Mouse (Mus musculus): ENCODE data around the gene Preb. TPM values are rescaled to one million over a fixed set of nuclear protein-coding genes. Genes with fewer than 3 reads are reported as not detected.

Gene Preb
- polyA plus RNA-seq, 1 experiment from 2014 or later = 71.3 TPM

DNA sequence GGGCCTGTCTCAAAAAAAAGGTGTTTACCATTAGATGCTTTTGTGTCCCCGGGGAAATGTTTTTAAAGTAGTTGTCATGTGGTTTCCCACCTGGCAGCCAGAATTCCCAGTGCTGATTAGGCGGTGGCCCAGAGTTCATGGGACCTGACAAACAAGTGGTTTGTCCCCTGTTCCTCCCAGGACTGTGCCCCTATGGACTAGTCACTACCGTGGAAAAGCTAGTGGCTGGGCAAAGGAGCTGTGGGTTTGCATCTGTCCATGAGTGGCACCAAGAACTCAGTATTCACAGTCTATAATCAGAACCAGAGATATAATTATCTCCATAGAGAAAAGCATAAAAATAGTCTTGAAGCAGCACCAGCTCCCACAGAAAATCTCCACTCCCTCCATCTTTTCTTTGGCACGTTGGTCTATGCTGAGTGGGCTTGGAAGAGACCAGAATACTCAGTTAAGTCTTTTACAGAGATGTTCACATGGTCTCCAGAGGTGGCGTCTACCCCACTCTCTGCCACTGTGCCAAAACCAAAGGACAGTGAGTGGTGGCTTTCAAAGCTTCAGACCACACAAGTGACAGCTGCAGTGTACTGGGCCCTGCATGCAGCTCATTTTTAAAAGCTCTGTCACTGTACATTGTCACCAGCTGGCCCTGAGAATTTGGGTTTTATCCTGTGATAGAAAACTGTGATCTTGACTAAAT is 33.0 kb upstream of the Preb start:
- Histone ChIP-seq H3K27me3 (ENCODE audit: control insufficient read depth, insufficient read depth, low read length) (no peaks in the 10 kb centered on the region), H3K4me1 (replicated peaks; ENCODE audit: control insufficient read depth, insufficient read depth, low read length) (no peaks in the 10 kb centered on the region), H3K4me2 (replicated peaks) (no peak overlapping the region), H3K27ac (no peak overlapping the region), H3K4me3 (replicated peaks; ENCODE audit: low read length) (no peak overlapping the region), H3K9me3 (ENCODE audit: control insufficient read depth, low read length) (no peaks in the 10 kb centered on the region), H3K36me3 (replicated peaks; ENCODE audit: control insufficient read depth, insufficient read depth) (no peaks in the 10 kb centered on the region), H3K9ac (no peak overlapping the region)
- DNase-seq (ENCODE audit: low spot score) = no peak
- no peak for ATAC-seq (ENCODE audit: low FRiP score)
- WGBS = 71% methylated on average over 5 of the region's 5 CpGs

DNA sequence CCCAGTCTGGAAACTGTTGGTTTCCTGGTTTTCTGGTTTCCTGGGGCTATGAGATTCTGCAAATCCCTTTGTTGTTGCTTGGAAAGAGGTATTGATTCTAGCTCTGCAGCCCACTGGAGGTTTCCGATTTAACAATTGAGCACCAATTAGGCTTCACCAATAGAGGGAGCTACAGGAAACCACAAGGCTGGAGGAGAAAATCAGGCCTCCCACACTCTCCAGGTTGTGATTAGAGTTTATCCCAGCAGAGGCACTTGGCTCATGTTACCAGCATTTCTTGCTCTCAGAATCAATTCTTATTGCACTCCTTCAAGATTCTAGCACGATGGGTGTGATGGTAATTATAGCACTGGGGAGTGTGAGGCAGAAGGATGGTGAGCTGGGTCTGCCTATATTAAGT is 22.2 kb upstream of the Preb start:
- no peak for ATAC-seq (ENCODE audit: low FRiP score)
- H3K36me3 ChIP-seq (replicated peaks; ENCODE audit: control insufficient read depth, insufficient read depth) = no peaks in the 10 kb centered on the region
- H3K9ac ChIP-seq = no peak overlapping the region

DNA sequence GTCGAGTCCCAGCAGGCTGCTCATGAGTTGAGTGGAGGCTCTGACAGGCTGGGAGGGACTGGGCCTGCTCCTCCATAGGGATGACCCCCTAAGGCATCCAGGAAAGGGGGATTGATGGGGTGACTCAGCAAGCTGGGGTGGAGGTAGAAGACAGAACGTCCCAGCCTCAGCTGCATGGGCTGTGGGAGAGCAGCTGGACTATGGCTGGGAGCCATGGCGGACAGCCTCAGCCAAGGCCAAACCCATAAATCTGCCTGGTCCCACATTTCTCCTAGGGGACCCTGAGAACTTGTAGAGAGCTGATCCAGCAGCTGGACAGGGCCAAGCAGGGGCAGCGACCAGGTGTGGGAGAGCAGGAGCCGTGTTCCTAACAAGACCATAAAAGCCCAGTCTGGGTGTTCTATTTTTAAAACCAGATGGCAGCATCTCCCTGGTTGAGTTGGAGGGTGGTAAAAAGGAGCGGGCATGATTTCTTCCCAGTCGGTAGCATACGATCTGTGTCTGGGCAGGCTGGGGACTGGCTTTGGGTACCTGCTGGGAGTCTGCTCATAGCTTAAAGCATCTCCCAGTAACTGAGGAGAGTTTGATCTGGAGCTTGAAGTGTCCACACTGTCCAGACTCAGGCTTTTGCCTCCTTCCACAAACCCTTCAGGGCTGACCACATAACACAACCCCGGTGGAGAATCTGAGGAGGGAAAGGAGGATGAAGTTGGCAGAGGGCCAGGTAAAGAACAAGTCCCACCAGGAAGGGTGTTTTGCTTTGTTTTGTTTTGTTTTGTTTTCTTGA is 14.9 kb upstream of the Preb start:
- no peak overlapping the region for H3K4me2 ChIP-seq (replicated peaks)
- 68% methylated on average over 9 of the region's 9 CpGs for WGBS
- no peaks in the 10 kb centered on the region for H3K27me3 ChIP-seq (ENCODE audit: control insufficient read depth, insufficient read depth, low read length)
- no peak overlapping the region for H3K9ac ChIP-seq
- no peak overlapping the region for H3K4me3 ChIP-seq (replicated peaks; ENCODE audit: low read length)
- H3K9me3 ChIP-seq (ENCODE audit: control insufficient read depth, low read length) = no peaks in the 10 kb centered on the region
- no peaks in the 10 kb centered on the region for H3K36me3 ChIP-seq (replicated peaks; ENCODE audit: control insufficient read depth, insufficient read depth)
- ATAC-seq (ENCODE audit: low FRiP score) (no peak), DNase-seq (ENCODE audit: low spot score) (no peak)
- H3K27ac ChIP-seq = no peak overlapping the region
- H3K4me1 ChIP-seq (replicated peaks; ENCODE audit: control insufficient read depth, insufficient read depth, low read length) = no peaks in the 10 kb centered on the region

More for the DNA sequence above, 22.2 kb upstream of the Preb start:
- peak; percentile 53 for DNase-seq (ENCODE audit: low spot score)
- Histone ChIP-seq H3K27ac (no peak overlapping the region), H3K9me3 (ENCODE audit: control insufficient read depth, low read length) (no peaks in the 10 kb centered on the region), H3K4me2 (replicated peaks) (no peak overlapping the region), H3K27me3 (ENCODE audit: control insufficient read depth, insufficient read depth, low read length) (no peaks in the 10 kb centered on the region), H3K4me3 (replicated peaks; ENCODE audit: low read length) (no peak overlapping the region), H3K4me1 (replicated peaks; ENCODE audit: control insufficient read depth, insufficient read depth, low read length) (no peaks in the 10 kb centered on the region)
- 24% methylated on average over 2 of the region's 2 CpGs for WGBS

DNA sequence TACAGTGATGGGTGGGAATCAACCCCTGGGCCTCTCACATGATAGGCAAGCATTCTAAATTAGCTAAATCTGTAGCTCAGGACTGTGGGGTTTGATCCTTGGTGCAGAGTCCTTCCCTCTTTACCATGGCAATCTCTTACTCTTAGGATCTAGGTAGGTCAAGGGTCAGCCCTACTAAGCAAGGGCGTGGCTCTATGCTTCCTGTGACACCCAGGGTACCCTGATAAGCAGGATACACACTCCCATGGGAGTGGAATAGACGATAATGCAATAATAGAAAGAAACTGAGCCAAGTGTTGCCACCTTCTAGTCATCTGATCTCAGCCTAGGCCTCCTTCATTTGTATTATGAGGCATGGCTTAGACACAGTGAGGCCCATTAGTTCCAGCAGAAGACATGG is 9.3 kb upstream of the Preb start:
- no peak overlapping the region for H3K4me3 ChIP-seq (replicated peaks; ENCODE audit: low read length)
- no peak for ATAC-seq (ENCODE audit: low FRiP score)
- no peaks in the 10 kb centered on the region for H3K9me3 ChIP-seq (ENCODE audit: control insufficient read depth, low read length)
- no peak overlapping the region for H3K27ac ChIP-seq
- no peak overlapping the region for H3K9ac ChIP-seq
- no peaks in the 10 kb centered on the region for H3K36me3 ChIP-seq (replicated peaks; ENCODE audit: control insufficient read depth, insufficient read depth)
- no peak for DNase-seq (ENCODE audit: low spot score)
- H3K27me3 ChIP-seq (ENCODE audit: control insufficient read depth, insufficient read depth, low read length) = no peaks in the 10 kb centered on the region
- WGBS = 72% methylated on average over 2 of the region's 2 CpGs
- H3K4me2 ChIP-seq (replicated peaks) = no peak overlapping the region
- H3K4me1 ChIP-seq (replicated peaks; ENCODE audit: control insufficient read depth, insufficient read depth, low read length) = no peaks in the 10 kb centered on the region

DNA sequence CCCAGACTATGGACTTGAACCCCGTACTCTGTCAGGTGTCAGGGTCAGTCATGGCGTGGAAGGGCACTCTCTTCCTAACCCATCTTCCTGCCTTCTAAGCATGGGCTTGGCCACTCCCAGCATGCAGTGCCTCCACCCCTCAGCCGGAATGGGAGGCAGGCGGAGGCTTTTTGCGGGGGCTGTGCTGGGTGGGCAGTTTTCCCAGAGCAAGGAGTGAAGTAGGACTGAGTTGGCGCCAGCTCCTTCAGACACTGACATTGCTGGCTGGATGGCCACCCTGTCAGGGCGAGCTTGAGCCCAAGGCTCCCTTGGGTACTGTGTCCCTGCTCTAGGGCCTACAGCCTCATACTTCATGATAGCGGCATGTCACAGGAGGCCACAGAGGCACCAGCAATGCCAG is 8.3 kb upstream of the Preb start, which contains the start of gene Tcf23:
Gene Tcf23, plus strand, starts transcription at position 247 of the 400 bp plus-strand sequence.
- Histone ChIP-seq H3K27ac (no peak within 1 kb of the TSS), H3K9ac (no peak within 1 kb of the TSS), H3K27me3 (ENCODE audit: control insufficient read depth, insufficient read depth, low read length) (no peaks in the 10 kb centered on the region), H3K4me2 (replicated peaks) (no peak within 1 kb of the TSS), H3K4me1 (replicated peaks; ENCODE audit: control insufficient read depth, insufficient read depth, low read length) (no peaks in the 10 kb centered on the region), H3K4me3 (replicated peaks; ENCODE audit: low read length) (no peak within 1 kb of the TSS), H3K36me3 (replicated peaks; ENCODE audit: control insufficient read depth, insufficient read depth) (no peaks in the 10 kb centered on the region), H3K9me3 (ENCODE audit: control insufficient read depth, low read length) (no peaks in the 10 kb centered on the region)
- no peak for DNase-seq (ENCODE audit: low spot score)
- no peak for ATAC-seq (ENCODE audit: low FRiP score)
- 81% methylated on average over 8 of the region's 8 CpGs for WGBS

DNA sequence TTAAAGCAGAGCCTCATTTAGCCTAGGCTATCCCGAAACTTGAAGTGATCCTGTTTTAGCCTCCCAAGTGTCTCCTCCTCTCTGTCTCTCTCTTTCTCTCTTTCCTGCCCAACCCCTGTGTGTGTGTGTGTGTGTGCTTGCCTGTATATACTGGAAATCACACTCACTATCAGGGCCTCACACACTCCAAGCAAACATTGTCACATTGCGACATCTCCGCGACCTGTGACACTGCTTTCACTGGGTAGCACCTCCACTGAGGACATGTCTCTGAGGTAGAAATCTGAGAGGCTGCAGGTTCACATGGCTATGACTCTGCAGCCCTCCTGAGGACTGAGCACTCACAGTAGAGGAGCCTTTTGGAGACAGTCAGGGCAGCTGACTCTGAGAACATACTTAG is 6.0 kb upstream of the Preb start:
- Histone ChIP-seq H3K9ac (no peak overlapping the region), H3K36me3 (replicated peaks; ENCODE audit: control insufficient read depth, insufficient read depth) (no peaks in the 10 kb centered on the region), H3K27ac (no peak overlapping the region), H3K4me2 (replicated peaks) (no peak overlapping the region), H3K4me3 (replicated peaks; ENCODE audit: low read length) (no peak overlapping the region), H3K9me3 (ENCODE audit: control insufficient read depth, low read length) (no peaks in the 10 kb centered on the region), H3K27me3 (ENCODE audit: control insufficient read depth, insufficient read depth, low read length) (no peaks in the 10 kb centered on the region), H3K4me1 (replicated peaks; ENCODE audit: control insufficient read depth, insufficient read depth, low read length) (no peaks in the 10 kb centered on the region)
- DNase-seq (ENCODE audit: low spot score) (no peak), ATAC-seq (ENCODE audit: low FRiP score) (no peak)
- WGBS = 90% methylated on average over 4 of the region's 4 CpGs

DNA sequence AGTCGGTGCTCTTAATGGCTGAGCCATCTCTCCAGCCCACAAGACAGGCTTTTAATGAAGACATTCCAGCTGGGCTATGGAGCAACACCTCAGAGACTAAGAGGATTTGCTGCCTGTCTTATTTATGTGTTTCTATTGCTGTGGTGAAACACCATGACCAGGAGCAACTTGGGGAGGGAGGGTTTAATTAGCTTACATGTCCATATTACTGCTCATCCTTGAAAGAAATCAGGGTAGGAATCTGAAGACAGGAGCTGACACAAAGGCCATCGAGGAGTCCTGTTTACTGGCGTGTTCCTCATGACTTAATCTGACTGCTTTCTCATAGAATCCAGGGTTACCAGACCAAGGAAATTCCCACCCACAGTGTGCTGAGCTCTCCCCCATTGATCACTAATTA is 3.8 kb upstream of the Preb start:
- Histone ChIP-seq H3K4me2 (replicated peaks) (no peak overlapping the region), H3K9me3 (ENCODE audit: control insufficient read depth, low read length) (no peaks in the 10 kb centered on the region), H3K27me3 (ENCODE audit: control insufficient read depth, insufficient read depth, low read length) (no peaks in the 10 kb centered on the region), H3K4me1 (replicated peaks; ENCODE audit: control insufficient read depth, insufficient read depth, low read length) (peaks cover 6% of the 10 kb centered on the region), H3K9ac (no peak overlapping the region), H3K27ac (no peak overlapping the region), H3K4me3 (replicated peaks; ENCODE audit: low read length) (no peak overlapping the region), H3K36me3 (replicated peaks; ENCODE audit: control insufficient read depth, insufficient read depth) (0 out of 2 replicates have a peak, but pooled peaks cover under 1% of the 10 kb centered on the region)
- WGBS = 50% methylated on average over 3 of the region's 3 CpGs
- ATAC-seq (ENCODE audit: low FRiP score) (no peak), DNase-seq (ENCODE audit: low spot score) (no peak)

DNA sequence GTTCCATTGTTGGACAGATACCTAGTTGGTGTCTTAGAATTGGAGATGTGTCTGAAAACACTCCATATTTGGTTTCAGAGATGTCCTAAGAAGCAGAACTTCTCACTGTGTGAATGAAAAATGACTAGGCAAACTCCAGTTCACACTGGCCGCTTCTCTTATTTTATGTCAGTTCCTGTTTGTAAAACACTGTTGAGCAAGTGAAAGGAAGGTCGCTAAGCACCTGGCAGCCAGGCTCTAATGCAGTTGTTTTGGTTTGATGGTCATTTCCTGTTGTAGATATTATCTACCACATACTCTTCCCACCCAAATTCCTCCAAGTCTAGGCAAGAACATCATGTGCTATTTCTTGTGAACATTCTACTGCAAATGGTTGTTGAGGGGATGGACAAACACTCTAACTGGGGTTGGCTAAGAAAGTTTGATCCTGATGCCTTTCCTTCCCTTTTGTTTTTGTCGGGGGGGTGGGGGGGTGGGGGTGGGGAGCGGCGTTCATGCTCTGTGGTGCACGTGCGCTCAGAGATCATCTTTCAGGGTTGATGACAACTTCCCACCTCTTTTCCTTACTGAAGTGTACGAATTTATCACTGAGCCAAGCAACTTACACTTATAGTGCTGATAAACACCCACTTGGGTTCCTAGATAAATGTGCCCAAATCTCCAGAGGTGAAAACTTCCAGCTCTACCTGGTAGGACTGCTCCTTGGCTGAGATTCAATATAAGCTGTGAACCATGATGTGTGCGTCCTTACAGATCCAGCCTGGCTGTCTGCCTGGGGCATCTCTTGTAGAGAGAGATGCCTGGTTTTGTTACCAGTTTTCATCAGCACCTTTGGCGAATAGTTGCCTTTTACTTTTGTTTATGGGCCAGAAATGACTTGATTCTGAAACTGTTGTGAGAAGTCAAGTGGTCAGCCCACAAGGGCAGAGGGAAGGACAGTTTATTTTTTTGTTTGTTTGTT is 1.7 kb upstream of the Preb start:
- no peak overlapping the region for H3K9ac ChIP-seq
- ATAC-seq (ENCODE audit: low FRiP score) (no peak), DNase-seq (ENCODE audit: low spot score) (no peak)
- no peak overlapping the region for H3K27ac ChIP-seq
- peaks cover 17% of the 10 kb centered on the region for H3K36me3 ChIP-seq (replicated peaks; ENCODE audit: control insufficient read depth, insufficient read depth)
- 80% methylated on average over 10 of the region's 10 CpGs for WGBS
- H3K4me3 ChIP-seq (replicated peaks; ENCODE audit: low read length) = no peak overlapping the region
- no peaks in the 10 kb centered on the region for H3K27me3 ChIP-seq (ENCODE audit: control insufficient read depth, insufficient read depth, low read length)
- H3K9me3 ChIP-seq (ENCODE audit: control insufficient read depth, low read length) = no peaks in the 10 kb centered on the region
- H3K4me1 ChIP-seq (replicated peaks; ENCODE audit: control insufficient read depth, insufficient read depth, low read length) = peaks cover 22% of the 10 kb centered on the region
- H3K4me2 ChIP-seq (replicated peaks) = no peak overlapping the region

DNA sequence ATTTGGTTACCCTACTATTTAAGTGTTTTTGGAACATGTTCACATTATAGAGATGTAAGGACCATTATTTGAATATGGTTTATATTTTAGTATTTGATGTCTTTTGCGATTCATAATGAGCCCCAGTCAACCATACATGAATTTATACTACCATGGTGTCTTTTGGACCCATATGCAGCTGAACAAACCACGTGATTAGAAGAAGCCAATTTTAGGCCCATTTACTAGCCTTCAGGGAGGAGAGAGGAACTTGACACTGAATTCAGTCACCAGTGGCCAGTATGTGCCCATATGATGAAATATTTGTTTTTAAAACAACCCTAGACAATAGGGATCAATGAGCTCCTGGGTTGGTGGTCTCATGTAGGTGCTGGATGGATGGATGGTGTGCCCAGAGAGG is 653 bp upstream of the Preb start:
- WGBS = 92% methylated on average over 2 of the region's 2 CpGs
- peaks cover 22% of the 10 kb centered on the region for H3K4me1 ChIP-seq (replicated peaks; ENCODE audit: control insufficient read depth, insufficient read depth, low read length)
- H3K27me3 ChIP-seq (ENCODE audit: control insufficient read depth, insufficient read depth, low read length) = no peaks in the 10 kb centered on the region
- ATAC-seq (ENCODE audit: low FRiP score) (no peak), DNase-seq (ENCODE audit: low spot score) (no peak)
- peaks cover 21% of the 10 kb centered on the region for H3K36me3 ChIP-seq (replicated peaks; ENCODE audit: control insufficient read depth, insufficient read depth)
- no peaks in the 10 kb centered on the region for H3K9me3 ChIP-seq (ENCODE audit: control insufficient read depth, low read length)
- no peak overlapping the region; the same call in 1 of the 2 replicates for H3K4me3 ChIP-seq (replicated peaks; ENCODE audit: low read length)
- H3K27ac ChIP-seq = peak overlapping the region; percentile 87
- H3K4me2 ChIP-seq (replicated peaks) = peak overlapping the region; percentile 91
- no peak overlapping the region for H3K9ac ChIP-seq
